Mouse (Mus musculus): ENCODE data around the gene Hoxc8.

Hoxc8 gene

DNA sequence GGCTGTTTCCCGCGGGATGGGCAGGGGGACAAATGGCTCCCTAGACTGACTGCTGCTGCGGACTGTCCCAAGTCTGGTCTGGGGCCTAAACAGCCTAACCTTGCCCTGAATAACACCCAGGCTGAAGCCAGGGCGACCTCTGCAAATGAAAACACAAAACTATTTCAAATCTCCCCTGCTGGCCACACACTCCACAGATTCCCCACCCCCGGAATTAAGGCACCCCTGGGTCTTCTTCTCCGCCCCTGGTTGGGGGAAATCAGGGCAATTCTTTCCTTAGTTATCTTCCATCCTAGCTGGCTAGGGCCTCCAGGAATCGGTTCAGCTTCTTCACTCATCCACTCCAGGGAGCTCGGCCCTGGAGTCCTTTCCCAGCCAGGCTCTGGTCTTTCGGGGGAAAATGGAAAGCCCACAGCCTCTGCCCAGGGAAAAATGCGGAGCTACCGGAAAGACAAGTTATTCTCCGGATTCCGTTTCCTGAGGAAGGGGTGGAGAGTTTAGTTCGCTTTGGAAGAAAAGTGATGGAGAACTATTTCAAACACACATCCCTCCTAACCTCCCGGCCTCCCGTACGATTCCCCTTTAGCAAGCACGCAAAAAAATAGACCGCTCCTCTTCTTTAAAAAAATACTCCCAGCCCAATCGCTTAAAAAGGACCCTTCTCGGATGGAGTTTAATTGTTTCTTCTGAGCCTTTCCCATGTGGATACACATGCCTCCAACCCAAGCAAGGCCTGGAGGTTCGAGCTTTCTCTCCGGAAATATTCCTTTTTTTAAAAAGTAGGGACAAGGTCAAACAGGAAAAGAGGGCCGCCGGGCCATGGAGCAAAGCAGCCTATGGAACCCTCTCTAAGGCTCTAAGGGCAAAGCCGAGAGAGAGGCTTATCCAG, 25.2 kb upstream of the Hoxc8 start:
- DNase-seq = peak in 1 of 2 experiments; percentile 47

DNA sequence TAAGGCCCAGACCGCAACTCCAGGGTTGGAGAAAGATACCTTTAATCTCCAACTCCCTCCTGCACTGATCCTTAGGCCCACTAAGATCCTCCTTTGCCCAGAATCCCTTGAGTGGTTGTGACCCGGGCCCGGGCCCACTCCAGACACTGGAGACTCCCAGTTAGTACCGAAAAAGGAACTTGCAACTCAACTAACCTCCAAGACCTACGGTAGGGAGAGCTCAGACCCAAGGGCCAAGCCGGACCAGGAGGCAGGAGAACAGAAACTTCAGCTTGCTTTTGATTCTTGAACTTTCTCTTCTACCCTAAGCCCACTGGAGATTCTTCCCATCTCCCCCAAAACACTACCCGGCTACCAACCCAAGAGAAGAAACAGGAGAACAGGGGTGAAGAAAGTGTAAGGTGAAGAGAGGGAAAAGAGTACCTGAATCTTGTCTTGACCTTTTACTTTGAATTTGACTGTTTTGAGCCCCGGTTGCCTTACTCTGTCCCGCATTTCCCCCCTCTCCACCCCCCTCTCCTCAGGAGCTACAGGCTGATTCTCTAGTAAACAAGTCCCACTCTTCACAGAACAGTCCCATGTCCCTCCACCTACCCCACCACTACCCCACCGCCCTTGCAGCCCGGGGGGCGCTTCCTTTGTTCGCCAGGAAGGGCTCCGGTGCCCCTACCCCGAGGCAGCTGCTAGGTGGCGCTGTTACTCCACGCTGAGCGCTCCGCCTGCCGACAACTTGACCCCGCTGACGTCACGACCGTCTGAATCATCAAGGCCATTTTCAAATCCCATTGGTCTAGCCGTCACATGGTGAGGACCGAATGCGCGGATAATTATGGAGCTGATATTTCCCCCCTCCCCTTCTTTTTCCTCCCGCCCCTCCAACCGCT, 24.3 kb upstream of the Hoxc8 start:
- peak; percentile 96 to 99 for DNase-seq

DNA sequence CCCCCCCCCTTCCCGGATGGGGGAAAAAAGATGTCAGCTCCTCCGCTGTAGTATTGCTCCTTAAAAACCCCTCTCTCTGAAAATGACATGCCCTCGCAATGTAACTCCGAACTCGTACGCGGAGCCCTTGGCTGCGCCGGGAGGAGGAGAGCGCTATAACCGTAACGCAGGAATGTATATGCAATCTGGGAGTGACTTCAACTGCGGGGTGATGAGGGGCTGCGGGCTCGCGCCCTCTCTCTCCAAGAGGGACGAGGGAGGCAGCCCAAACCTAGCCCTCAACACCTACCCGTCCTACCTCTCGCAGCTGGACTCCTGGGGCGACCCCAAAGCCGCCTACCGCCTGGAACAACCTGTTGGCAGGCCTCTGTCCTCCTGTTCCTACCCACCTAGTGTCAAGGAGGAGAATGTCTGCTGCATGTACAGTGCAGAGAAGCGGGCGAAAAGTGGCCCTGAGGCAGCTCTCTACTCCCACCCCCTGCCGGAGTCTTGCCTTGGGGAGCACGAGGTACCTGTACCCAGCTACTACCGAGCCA, 23.6 kb upstream of the Hoxc8 start, which contains the start of gene Hoxc10:
Gene Hoxc10 (plus strand): TSS at position 21 of the 536 bp plus-strand sequence.
- peak in 1 of 2 experiments; percentile 68 for DNase-seq

DNA sequence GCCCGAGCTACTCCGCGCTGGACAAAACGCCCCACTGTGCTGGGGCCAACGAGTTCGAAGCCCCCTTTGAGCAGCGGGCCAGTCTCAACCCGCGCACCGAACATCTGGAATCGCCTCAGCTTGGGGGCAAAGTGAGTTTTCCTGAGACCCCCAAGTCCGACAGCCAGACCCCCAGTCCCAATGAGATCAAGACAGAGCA, 23.2 kb upstream of the Hoxc8 start, which contains the start of gene Hoxc5:
Gene Hoxc5 (plus strand): TSS at position 132 of the 199 bp plus-strand sequence.
- DNase-seq = no peak

DNA sequence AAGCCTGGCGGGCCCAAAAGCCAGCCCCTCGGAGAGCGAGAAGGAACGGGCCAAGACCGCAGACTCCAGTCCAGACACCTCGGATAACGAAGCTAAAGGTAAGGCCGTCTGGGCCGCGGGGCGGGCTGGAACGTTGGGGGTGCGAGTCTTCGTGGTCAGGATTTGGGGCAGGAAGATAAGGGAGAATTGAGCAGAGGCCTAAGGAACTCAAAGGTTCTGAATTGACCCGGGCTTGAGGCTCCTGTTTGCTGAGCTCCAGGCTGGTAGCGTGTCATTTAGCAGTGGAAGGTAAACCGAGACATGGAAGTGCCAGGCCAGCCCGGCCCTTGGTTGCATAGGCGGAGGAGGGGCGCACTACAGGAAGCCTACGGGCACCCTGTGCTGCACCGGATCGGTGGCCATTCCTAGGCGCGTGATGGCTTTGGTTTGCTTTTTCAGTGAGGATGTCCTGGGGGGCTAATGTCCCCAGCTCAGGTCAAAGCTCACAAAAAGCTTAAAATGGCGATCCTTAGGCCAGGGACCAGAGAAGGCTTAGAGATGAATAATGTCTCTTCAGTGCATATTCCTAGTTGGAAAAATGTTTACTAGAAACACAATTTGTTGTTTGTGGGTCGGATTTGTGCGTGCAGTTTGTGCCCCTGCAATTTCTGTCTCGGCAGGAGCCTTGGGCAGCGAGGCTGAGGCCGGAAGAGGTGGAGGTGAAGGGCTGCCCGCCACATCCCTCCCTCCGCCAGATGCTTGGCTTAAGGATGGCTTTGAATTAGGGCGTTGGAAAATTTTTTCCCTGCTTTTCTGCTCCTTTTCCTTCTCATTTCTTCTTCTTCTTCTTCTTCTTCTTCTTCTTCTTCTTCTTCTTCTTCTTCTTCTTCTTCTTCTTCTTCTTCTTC, 22.7 kb upstream of the Hoxc8 start:
- peak; percentile 48 to 70 for DNase-seq

DNA sequence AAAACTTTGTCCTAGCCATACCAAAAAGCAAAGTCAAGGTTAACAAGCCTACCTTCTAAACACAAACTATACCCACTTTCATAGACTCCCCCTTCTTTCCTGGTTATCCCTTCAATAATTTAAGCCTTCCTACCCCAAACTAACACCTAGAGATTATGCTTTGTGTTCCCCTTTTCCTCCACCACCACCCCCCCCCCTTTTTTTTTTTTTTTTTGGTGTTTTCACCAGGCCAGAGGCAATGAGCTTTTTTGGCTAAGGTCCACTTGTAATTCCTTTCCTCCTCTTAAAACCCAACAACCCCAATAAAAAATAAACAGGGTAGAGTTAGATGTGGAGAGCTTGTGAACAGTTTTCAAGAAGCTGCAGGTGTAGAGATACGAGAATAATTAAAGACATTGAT, 21.1 kb upstream of the Hoxc8 start:
- DNase-seq = no peak

DNA sequence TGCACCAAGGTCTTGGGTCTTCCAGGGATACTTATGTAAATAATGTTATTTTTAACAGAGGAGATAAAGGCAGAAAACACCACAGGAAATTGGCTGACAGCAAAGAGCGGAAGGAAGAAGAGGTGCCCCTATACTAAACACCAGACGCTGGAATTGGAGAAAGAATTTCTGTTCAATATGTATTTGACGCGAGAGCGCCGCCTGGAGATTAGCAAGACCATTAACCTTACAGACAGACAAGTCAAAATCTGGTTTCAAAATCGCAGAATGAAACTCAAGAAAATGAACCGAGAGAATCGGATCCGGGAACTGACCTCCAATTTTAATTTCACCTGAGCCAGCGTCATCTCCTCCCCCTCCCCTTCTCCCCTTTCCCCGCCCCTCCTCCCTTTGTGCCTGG, 19.7 kb upstream of the Hoxc8 start:
- peak; percentile 68 to 72 for DNase-seq

DNA sequence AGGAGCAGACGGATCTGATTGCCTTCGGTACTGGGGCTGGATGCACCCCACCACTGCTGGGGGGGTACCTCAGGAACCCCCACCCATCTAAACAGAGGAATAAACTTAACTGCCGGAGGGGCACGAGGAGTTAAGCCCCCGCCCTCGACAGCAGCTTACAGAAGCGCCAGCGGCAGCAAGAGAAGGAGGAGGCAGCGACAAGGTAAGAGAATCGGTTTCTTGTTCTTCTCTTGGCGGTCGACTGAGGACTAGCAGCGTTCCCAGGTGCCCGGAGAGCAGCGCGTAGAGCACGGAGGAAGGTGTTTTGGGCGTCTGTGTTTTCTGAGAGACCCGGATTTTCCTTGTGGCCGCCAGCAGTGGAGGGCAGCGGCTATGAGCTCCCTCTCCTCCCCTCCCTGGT, 18.2 kb upstream of the Hoxc8 start:
- DNase-seq = no peak

DNA sequence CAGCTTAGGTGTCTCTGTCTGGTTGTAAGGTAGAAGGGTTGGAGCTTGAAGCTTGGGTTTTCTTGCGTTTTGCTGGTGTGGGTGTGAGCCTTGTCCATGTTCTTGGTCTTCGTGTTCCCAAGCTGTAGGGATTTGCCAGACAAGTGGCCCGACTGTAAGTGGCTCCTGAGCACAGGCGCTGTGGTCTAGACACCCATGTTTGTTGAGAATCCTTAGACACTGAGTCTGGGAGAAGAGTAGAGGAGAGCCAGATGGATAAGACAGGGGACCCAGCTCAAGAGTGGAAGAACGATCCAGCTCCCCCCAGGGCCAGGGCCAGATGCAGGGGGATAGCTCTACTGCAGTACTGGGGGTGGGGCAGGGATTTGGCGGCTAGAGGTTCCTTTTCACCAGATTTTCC, 17.7 kb upstream of the Hoxc8 start:
- no peak for DNase-seq

DNA sequence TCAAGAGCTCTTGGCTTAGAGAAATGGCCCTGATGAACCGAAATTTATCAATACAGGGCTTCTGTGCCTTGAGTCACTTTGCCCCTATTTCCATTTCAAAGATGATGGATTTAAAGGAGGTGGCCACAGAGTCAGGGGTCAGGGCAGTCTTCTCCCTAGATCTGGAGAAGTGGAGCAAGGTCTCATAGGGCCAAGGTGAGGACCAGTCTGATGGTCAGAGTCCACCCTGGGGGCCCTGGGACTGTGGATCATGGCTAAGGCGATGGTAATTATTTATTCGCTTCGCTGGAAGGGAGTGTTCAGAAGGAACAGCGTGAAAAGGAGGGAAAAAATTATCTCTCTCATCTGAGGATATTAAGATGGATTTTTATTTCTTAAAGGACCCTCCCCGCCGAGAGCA, 15.4 kb upstream of the Hoxc8 start:
- DNase-seq = peak in 1 of 2 experiments; percentile 58

DNA sequence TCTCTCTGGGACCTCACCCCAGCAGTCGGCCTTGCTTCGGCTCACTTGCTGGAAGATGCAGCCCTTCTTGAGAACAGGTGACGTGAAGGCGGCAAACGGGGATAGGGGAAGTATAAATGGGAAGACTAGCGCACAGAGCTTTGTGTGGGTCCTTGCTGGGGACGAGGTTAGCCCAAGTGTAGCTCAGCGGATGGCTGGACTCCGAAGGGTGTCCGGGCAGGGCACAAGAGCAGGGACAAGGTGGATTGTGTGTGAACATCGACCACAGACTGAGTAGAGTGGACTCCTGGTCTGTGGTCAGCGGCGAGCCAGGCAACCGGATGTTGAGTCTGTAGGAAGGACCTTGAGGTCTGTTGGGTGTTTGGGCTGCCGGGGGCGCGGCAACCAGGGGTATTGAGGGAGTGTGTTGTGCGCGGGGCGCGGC, 14.7 kb upstream of the Hoxc8 start:
- DNase-seq = peak; percentile 59 to 84

DNA sequence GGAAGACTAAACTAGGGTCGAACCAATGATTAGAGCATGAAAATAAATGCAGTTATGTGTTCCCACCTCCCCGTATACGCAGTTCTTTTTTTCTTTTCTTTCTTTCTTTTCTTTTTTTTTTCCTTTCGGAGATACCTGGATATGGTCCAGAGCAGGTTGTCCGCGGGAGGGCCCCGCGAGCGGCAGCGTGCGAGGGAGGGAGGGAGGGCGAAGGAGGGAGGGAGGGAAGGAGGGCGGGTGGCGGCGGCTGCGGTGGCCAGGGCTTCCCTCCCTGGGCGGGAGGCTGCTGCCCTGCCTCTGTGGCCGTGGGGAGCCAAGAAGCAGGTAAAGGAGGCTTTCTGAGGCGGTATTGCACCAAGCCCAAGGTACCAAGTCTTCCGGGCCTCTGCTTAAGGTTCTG, 14.2 kb upstream of the Hoxc8 start, which contains the start of gene Hoxc9:
Gene Hoxc9 (plus strand): TSS at position 269 of the 400 bp plus-strand sequence.
- peak in 1 of 2 experiments; percentile 67 for DNase-seq

DNA sequence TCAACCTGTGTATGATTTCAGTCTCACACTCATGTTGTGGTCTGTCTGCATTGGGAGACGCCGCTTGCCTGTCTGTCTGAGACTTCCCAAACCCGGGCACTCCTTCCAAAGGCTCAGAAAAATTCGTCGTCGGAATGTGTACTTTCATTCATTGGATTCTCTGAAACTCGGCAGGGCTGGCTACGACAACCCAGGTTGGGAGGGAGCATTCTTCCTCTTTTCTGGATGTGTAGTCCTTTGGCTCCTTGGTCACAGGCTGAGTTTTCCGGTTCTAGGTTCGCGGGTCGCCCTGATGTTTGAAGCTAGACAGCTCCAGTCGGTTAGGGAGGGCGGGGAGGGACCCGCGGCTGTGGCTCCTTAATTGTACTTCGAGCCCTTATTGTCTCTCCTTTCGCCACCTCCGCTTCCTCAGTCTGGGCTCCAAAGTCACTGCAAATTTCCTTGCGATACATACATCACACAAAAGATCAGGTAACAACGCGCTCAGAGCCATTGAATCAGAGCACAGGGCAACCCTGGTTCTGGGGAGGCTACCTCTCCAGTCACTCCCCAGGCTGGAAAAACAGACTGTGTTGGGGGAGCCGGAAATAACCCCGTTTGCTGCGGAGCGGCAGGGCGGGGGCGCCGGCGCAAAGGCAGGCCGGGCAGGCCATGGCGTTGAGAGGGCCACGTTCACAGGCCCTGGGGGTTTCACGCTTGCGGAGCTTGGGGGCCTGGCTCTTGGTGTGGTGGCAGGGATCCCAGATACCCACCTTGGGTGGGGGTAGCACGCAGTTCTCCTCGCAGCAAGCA, 13.6 kb upstream of the Hoxc8 start:
- peak in 1 of 2 experiments; percentile 68 for DNase-seq

DNA sequence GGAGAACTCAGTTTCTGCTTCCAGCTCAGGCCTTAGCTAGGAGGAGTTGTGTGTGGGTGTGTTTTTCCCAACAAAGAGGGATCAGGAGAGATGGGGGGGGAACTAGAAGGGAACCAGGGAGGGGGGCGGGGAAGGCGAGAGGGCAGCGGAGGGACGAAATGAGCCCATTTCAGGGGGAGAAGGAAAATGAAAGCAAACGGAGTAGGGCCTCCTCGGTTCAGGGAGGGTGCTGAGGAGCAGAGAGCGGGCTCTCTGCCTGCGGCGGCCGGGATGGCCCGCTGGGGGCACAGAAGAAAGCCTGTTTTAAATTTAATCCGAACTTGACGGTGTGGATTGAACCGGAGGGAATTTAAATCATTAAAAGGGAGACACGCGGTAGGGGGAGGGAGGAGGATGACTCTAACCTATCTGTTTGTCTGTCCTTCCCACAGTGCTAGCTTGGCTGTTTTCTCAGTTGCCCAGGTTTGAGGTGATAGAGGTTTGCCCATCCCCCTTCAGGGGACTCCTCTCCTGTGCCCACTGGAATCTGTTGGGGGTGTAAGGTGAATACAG, 12.9 kb upstream of the Hoxc8 start:
- DNase-seq = no peak

DNA sequence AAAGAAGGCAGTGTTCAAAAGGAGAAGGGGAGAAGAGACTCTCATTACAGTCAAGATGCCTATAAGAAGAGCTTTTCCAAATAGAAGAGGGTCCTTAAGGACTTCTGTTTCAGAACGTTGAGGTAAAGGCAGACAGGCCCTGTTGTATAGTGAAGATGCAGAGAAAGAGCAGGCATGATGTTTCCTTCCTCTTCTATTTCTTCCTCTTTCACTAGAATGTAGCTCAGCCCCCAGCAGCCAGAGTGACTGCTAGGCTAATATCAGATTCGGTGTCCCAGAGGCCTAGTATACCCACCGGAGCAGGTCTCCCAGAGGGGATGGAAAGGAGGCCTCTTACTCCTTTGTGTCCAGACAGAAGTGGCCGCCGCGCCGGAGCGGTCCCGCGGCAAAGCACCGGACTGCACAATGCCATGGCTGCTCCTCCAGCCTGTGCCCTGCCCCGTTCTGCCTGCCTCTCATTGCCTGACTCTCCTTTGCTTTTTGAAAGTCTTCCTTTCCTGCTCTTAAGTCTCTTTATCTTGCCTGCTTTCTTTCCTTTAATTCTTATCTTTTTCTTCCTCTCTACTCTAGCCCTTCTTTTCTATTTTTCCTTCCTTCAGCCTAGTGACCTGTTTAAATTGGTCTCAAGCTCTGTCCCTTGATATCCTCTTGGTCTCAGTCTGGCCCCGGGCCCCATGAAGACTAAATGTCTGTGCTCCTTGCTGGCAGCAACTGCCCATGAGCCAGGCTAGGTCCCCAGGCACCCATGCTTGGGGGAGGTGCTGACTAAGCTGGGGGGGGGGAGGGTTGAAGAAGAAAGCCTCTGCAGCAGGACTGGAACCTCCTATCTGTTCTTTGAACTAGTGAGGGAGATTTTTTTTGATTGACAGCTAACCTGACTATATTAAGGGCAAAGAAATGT, 11.5 kb upstream of the Hoxc8 start:
- DNase-seq = no peak

DNA sequence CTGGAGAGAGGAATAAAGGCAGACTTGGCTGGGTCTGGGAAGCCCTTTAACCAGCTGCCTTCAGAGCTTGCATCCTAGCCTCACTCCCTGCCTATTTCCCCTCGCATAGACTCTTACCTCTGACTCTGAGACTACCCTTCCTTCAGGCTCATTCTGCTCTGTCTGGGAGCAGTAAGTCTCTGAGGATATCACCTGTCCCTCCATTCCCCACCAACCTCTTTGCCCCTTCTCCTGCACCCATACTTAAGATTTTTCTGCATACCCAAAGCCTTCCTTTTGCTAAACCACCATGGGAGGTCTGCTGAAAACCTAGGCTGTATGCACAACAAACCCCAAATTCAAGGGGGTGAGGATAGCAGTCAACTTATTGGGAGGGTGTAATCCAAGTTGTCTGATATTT, 10.5 kb upstream of the Hoxc8 start:
- DNase-seq = no peak

DNA sequence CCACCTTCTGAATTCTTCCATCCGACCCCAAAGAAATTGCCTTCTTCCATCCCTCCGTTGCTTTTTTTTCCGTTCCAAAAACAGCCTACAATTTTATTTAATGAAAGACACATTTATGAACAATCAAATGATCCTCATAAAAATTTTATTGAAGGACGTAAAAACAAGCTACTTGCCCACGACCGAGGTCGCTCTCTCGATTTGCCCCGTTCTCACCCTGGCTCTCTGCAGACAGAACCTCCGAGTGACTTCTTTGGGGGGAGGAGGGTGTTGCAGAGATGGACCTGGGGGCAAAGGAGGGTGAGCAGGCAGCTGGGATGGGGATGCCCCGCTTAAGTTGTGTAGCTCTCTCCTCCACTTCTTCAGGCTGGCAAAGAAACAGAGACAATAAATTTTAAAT, 10.1 kb upstream of the Hoxc8 start:
- DNase-seq = no peak

DNA sequence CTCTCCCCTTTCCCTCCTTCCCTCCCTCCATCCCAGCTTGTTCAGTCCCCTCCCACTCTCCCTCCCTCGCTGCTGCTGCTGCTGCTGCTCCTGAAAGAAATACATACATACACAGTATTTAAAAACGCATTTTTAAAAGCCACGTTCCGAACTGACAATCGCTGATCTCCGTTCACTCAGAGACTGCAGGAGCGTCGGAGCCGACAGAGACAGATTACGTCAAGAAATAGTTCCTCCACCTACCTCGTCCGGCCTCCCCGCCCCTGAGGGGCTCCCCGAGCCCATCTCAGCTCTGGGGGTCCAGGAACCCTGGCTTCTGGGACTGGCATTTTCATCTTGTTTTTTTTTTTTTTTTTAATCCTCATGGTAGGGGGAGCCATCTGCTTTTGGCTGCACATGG, 9.5 kb upstream of the Hoxc8 start:
- DNase-seq = peak in 1 of 2 experiments; percentile 62

DNA sequence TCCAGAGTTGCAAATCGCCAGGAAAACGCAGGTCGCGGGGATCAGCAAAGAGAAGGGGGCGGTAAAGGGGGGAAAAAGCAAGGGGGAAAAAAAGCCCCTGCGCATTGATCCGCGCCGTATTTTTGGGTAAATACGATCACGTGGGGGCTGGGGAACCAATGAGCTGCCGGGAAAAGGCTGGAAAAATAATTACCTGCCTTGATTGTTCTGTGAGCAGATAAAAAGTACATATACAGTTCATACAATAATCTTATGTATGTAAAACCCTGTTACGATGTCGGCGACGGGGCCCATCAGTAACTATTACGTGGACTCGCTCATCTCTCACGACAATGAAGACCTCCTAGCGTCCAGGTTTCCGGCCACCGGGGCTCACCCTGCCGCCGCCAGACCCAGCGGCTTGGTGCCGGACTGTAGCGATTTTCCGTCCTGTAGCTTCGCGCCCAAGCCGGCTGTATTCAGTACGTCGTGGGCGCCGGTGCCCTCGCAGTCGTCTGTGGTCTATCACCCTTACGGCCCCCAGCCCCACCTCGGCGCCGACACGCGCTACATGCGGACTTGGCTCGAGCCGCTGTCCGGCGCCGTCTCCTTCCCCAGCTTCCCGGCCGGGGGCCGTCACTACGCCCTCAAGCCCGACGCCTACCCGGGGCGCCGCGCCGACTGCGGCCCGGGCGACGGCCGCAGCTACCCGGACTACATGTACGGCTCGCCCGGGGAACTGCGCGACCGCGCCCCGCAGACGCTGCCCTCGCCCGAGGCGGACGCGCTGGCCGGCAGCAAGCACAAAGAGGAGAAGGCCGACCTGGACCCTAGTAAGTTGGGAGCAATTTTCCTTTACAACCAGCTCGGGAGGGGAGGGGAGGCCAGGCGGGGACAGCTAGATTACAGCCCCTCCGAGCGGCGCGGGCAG, 8.8 kb upstream of the Hoxc8 start:
- DNase-seq = peak; percentile 79

All from kidney, postnatal 25 days (tissue).